Mouse (Mus musculus) CH12.LX (cell line): ENCODE data around the gene Pkn1.

Source experiments
- CTCF ChIP-seq, 2 experiments: IDR thresholded peaks in 1 of 2; conservative IDR thresholded peaks in 1 of 2; 2 replicates each; pipeline ENCODE4 v1.5.1; 2011 to 2012; ENCODE audit warnings: low read depth in 2 of 2, low read length in 2 of 2, improper control_type of control experiment in 1 of 2, inconsistent platforms in 1 of 2, mild to moderate bottlenecking in 1 of 2, moderate library complexity in 1 of 2
- EP300 ChIP-seq: IDR thresholded peaks from 2 replicates; pipeline ENCODE4 v1.6.1; 2011; ENCODE audit warnings: low read length, improper control_type of control experiment
- JUND ChIP-seq: conservative IDR thresholded peaks from 2 replicates; pipeline ENCODE4 v1.6.1; 2011; ENCODE audit warnings: low read depth, low read length, improper control_type of control experiment
- KAT2A ChIP-seq: IDR thresholded peaks from 2 replicates; pipeline ENCODE4 v1.6.1; 2012; ENCODE audit warnings: low read length, improper control_type of control experiment, inconsistent platforms; ENCODE audit not compliant: insufficient replicate concordance
- MAFK ChIP-seq: IDR thresholded peaks from 2 replicates; pipeline ENCODE4 v1.6.1; 2011; ENCODE audit warnings: low read length, improper control_type of control experiment; ENCODE audit not compliant: insufficient replicate concordance
- MEF2A ChIP-seq: IDR thresholded peaks from 2 replicates; pipeline ENCODE4 v1.6.1; 2014; ENCODE audit warnings: low read depth, mild to moderate bottlenecking, inconsistent platforms, low read length, improper control_type of control experiment, borderline replicate concordance
- POLR2A ChIP-seq: IDR thresholded peaks from 2 replicates; pipeline ENCODE4 v1.6.1; 2011; ENCODE audit warnings: low read depth, mild to moderate bottlenecking, improper control_type of control experiment, low read length
- POLR2AphosphoS2 ChIP-seq: IDR thresholded peaks from 2 replicates; pipeline ENCODE4 v1.6.1; 2011; ENCODE audit warnings: low read depth, low read length, improper control_type of control experiment
- RAD21 ChIP-seq: IDR thresholded peaks from 2 replicates; pipeline ENCODE4 v1.6.1; 2011; ENCODE audit warnings: low read depth, mild to moderate bottlenecking, low read length, improper control_type of control experiment, moderate library complexity
- RCOR1 ChIP-seq: conservative IDR thresholded peaks from 2 replicates; pipeline ENCODE4 v1.6.1; 2012; ENCODE audit warnings: low read depth, mild to moderate bottlenecking, inconsistent platforms, low read length, improper control_type of control experiment
- SIN3A ChIP-seq: IDR thresholded peaks from 2 replicates; pipeline ENCODE4 v1.6.1; 2012; ENCODE audit warnings: low read length, improper control_type of control experiment, inconsistent platforms
- TCF12 ChIP-seq: IDR thresholded peaks from 2 replicates; pipeline ENCODE4 v1.6.1; 2014; ENCODE audit warnings: low read depth, mild to moderate bottlenecking, inconsistent platforms, low read length, improper control_type of control experiment
- ZC3H11A ChIP-seq: IDR thresholded peaks from 2 replicates; pipeline ENCODE4 v1.6.1; 2012; ENCODE audit warnings: low read depth, mild to moderate bottlenecking, inconsistent platforms, low read length, improper control_type of control experiment
- ZNF384 ChIP-seq: IDR thresholded peaks from 2 replicates; pipeline ENCODE4 v1.6.1; 2012; ENCODE audit warnings: low read depth, low read length, improper control_type of control experiment, inconsistent platforms

- TF ChIP-seq POLR2A (no peak), ZNF384 (no peak), CTCF (conservative IDR thresholded peaks at IDR 0.05 in 1 of 2, IDR thresholded peaks at IDR 0.05 in 1 of 2; ENCODE audit: low read depth in 2 of 2, low read length in 2 of 2) (no peak), EP300 (no peak), MEF2A (no peak), RCOR1 (no peak), KAT2A (no peak), RAD21 (no peak), TCF12 (no peak), JUND (no peak), MAFK (no peak), POLR2AphosphoS2 (no peak), SIN3A (no peak), ZC3H11A (no peak)
Observed at GRCm38 (mm10) chr8:83660545-83660944, 38.4 kb downstream of the Pkn1 start.
